Mouse (Mus musculus) right cerebral cortex, postnatal 25 days (tissue): Measurements from ENCODE around the gene Frmd8.
"Not testable (repeated sequence)": the region's sequence is repeated elsewhere in the genome, so short reads cannot be mapped to it uniquely, and the experiment has no call there.

Experiments
- DNase-seq: peaks from one replicate; pipeline ENCODE4 v3.0.0; 2022

Frmd8 gene

DNA sequence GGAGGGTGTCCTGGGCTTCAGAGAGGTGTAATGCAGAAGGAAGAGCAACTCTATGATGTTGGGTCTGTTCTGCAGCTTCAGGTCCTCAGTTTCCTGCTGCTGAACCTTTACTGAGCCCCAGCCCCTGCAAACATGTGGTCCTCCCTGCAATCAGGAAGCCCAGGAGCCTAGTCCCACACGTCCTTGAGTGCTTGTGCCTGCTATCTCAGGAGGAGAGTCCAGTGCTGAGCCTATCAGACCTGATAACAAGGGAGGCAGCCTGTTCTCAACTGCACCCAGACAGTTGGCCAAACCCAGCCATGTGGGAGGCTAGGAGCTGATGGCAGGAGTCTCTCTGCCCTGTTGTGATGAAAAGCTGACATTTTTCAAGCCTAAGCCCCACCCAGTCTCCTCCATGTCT lies 8.9 kb upstream of the Frmd8 start:
- DNase-seq, result no peak

DNA sequence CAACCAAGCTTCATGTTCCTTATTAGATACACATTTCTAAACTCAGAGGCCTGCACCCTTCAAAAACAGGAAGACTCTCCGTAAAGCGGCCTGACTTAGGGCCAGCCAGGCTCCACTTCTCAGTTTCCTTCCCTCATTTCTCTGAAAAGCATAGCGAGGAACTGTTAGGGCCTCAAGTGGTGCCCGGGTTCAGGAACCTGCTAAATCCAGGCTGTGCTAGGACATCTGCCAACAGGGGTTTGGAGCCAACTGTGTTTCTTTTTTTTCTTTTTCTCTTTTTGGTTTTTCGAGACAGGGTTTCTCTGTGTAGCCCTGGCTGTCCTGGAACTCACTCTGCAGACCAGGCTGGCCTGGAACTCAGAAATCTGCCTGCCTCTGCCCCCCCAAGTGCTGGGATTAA lies 7.0 kb upstream of the Frmd8 start:
- not testable (repeated sequence) for DNase-seq

DNA sequence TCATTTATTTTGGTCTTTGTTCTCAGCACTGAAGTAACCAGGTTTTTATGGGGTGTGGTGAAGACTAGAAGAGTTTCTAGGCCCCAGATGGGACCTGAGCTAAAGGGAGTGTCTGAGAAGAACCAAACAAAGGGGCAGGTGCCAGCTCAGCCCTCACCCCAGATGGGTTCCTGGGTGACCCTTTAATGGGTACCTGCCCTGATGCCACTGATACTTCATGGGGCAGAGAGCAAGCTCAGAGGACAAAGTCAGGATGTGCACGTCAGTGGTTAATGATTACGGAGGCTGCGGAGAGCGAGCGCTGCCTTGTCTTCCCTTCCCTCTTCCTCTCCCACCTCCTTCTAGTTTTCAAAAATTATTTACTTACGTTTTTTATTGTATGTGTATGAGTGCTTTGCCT lies 6.1 kb upstream of the Frmd8 start:
- no peak for DNase-seq

DNA sequence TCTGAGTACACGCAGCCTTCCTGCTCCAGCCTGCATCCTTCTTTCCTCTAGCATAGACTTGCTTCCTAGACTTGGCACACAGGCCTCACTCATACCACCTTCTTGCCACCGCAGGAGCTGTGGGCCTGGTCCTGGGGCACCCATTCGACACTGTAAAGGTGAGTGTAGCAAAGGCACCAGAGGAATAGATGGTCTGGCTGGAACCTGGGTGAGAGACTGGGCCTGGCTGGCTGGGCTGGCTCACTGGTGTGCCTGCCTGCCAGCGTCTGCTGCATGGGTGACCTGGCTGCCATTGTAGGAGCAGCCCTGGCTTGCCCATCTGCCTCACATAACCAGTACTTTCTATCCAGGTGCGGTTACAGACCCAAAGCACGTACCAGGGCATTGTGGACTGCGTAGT lies 4.7 kb upstream of the Frmd8 start:
- no peak for DNase-seq

DNA sequence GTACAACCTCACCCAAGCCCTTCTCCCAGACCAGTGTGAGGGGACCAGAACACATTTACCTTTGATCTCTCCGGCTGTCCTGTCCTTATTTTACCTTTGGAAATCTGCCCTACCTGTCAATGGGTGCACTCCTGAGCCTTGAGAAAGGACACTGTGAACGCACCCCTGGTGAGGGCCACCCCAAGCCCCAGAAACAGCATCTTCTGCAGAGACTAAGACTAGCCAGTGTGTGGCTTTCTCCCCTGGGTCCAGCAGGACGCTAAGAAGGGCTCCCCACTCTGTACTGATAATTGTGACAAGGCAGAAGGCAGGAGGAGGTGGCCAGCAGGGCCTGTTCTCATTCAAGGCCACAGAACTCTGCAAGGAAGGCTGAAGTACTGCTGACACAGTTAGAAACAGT lies 3.8 kb upstream of the Frmd8 start:
- no peak for DNase-seq

DNA sequence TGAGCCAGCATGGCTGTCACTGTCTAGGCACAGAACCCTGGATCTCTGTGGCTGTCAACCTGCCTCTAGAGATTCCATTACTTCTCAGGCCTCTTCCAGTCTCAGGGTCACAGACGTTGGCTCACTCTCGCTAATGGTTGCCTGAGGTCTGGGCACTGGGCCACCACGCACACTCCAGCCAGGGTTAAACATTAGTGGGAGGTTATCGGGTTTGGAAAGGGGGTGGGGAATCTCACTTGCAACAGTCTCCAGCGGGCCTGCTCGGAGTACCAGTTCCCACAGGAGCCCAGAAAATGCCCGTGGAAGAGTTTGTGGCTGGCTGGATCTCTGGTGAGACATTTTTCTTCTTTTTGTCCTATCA lies 3.3 kb upstream of the Frmd8 start:
- no peak for DNase-seq

DNA sequence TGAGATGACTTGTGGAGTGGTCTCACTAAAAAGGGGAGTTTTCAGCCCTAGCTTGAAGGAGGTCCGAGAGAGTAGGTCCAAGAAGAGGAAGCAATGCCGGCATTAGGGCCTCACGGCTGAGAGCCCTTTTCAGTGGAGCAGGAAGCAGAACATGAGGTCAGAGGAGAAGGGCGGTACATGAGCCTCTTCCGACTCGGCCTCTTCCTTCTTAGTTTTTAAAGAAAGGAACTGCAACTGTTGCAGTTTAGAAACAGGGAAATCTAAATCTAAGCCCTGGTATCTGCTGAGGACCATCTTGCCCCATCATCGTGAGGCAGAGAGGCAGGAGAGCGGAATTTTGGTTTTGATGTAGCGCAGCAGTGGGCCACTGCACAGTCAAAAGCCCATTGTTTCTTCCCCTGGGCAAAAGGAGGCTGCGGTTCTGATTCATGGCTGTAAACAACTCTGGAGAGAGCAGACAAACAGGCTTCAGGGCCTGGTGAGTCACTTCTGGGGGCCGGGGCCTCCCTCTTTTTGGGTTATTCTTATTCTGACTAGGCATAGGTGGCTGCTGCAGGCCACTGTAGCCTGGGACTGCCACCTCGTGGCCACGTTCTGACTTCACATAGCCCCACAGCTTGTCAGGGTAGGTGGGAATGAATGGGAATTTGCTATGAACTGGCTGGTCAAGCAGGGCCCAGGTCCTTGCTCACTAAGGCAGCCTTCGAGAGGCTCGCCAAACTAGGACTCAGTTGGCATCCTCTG lies 2.7 kb upstream of the Frmd8 start, which contains the start of gene Slc25a45:
Slc25a45 (plus strand) TSS at position 191 of the 744 bp plus-strand sequence.
- DNase-seq, result peak; percentile 71

DNA sequence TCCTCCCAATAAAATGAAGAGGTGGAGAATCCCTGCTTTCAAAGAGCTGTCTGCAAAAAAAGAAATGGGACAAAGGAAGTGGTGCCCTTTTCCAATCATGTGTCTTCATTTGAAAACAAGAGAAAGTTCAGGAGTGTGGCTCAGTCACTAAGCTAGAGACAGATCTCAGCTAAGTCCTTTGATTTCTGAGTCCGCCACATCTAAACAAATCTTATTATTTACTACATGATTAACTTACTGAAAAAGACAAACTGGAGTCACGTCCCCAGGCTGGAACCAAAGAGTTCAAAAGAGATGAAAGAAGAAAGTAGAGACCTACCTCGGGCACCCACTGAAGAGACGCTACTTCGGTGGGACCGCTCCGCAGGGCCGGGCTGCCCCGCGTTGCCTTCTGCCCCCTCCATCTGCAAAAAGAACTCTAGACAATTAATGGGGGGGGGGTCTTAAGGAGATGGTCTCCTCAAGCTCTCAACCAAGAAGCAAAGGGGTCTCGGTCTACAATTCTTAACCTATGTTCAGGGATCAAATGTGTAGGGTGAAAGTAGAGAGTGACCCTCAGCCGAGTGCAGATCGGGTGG lies 594 bp downstream of the Frmd8 start:
- DNase-seq, result no peak

DNA sequence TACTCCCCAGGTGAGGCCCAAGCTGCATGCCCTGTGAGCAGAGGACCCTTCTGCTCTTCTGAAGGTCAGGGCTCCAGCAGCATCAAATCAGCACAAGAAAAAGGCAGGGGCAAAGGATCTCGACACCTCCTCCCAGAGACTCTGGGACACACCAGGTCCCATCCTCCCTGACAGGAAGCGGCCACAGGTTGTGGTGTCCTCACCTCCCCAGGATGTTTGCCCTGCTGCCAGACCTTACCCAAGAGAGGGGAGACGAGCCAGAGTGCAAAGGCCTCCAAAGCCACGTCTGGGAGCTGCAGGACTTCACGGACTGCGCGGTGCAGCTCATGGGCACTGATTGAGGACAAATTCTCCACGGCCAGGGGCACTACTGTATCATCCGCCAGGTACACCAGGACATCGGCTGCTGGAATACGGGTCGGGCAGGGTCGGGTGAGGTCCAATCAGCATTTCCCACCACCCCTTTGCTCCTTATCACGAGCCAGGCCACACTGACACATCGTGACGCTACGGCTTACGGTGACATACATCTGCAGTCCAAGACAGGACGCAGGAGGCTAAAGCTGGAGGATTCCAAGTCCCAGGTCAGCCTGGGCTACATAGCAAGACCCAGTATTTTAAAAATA lies 2.0 kb downstream of the Frmd8 start:
- no peak for DNase-seq

DNA sequence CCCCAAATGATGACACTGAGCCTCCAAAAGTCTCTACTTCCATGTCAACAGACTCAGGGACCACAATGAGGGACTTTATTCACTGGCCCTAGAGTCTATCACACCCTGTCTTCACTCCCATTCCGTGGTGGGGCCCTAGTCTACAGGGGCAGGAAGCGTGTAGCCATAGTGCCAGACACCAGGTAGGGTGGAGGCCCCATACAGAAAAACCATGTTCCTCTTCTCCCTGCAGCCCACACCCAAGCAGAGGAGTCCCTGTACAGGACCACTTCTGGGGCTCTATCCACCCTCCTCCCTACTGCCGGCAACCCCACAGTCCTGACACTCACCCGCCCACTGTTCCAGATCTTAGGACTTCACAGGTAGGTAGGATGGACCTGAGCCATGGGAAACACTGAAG lies 2.5 kb downstream of the Frmd8 start:
- no peak for DNase-seq

DNA sequence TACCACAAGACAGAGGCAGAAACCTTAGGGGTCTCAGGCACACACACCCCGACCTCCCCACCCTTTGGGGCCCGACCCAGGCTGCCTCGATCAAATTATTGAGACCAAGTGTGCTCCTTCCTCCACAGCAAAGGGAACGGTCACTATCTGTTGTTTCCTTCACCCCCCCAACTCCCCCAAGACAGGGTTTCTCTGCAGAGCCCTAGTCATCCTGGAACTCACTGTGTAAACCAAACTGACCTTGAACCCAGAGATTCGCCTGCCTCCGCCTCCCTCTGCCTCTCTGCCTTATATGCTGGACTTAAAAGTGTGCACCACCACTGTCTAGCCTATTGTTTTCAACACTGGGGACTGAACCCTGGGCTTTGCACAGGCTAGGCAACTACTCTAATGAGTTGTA lies 3.4 kb downstream of the Frmd8 start:
- DNase-seq, result no peak

DNA sequence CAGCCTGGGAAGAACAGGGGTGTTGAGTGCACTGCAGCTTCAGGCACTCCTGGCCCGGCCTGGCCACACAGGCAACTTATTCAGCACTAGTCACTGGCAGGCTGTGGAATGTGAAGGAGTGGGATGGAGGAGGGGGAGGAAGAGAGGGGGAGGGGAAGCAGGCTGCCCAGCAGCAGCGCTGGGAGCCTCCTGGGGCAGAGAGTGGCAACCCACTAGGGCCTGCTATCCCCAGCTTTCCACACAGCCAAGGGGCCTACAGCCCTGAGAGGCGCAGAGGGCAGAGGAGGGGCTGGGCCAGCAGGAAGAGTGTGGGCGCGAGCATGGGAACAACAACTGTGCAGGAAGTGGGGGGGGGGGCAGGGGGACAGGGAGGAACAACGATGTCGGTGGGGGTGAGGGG lies 3.8 kb downstream of the Frmd8 start:
- DNase-seq, result no peak

DNA sequence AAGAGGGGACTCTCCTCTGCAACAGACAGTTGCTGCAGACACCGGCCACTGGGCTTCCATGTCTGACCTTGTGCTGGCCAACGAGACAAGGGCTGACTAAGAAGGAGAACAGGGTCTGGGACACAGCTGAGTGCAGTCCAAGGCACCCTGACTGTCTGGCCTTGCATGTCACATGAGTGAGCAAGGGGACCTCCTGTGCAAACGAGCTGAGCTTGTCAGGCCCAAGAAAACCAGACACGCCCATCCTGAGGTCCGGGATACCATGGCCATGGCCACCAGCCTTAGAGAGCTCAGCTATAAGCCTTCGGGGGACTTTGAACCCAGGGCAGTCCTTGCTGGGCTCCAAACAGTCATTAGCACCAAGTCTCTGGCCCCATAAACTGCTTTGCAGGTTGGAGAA lies 7.0 kb downstream of the Frmd8 start:
- DNase-seq, result no peak

DNA sequence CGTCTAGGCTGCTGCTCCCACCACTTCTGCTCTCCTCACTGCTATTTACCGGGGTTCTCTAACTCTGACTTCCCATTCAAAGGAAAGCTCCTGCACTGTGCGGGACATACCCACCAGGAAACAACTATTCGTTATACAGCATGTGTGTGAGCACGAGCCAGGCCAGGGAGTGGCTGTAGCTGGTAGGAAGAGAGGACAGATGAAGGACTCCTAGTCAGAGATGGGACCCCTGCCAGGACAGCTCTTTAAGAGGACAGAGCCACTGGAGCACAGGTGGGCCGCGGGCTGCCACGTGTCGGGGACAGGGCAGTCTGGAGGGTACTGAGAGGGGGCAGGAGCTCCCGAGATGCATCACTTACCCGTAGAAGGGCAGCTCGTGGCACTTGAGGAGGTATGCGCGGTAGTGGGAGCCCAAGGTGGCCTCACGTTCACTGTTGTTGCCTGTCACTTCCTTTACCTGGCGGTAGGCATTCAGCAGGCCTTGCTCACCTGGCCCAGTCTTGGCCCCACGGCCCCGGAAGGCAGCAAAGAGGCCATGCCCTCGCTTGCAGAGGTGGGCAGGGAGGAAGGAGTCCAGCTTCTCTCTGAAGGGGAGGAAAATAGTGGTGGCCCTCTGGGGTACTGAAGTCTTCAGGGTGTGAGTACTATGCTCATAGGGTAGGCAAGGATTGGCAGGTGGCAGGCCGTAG lies 10.2 kb downstream of the Frmd8 start:
- no peak for DNase-seq

DNA sequence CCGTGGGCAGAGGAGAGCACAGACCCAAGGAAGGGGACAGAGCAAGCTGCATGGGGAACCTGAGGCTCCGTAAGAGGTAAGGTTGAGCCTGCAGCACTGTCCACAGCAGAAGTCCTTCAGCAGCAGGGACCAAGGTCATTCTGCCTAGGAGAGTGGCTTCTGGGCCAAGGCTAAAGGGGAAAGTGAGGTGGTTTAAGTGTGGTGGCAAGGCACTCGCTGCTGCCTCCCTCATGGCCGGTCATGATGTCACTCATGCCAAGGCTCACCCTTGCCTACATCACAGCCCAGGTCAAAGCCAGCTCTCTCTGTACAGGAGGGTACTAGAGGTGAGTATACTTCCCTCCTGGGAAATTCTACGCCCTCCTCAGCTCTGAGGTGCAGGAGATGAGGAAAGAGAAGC lies 11.3 kb downstream of the Frmd8 start:
- no peak for DNase-seq

DNA sequence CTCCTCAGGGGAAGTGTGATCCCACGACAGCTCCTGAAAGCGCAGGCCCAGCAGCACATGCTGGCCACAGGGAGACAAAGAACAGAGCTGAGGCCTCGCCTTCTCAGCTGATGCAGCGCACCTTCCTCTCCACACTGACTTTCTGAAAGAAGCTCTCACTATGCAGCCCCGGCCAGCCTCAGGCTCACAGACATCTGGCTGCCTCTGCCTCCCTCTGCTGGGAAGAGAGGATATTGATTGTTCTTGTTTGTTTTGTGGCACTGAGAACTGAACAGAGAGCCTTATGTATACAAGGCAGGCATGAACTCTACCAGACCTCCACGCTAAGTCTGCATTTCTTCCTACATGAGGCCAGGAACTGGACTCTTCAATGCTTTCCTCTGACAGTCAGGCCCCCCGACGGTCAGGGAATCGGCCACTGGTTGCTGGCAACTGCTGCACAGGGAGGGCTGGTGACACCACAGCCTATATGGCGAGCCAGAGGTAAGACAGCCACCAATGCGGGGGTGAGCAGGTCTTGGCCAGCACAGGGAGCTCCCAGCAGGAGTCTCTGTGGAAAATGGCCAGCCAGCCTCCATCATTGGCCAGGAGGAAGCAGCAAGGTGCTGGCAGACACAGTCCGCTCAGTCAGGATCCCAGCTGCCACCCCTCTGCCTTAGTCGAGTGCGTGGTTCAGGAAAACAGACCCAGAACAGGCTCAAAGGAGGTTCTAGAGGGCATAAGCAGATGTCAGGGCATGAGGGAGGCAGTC lies 12.6 kb downstream of the Frmd8 start:
- DNase-seq, result no peak

DNA sequence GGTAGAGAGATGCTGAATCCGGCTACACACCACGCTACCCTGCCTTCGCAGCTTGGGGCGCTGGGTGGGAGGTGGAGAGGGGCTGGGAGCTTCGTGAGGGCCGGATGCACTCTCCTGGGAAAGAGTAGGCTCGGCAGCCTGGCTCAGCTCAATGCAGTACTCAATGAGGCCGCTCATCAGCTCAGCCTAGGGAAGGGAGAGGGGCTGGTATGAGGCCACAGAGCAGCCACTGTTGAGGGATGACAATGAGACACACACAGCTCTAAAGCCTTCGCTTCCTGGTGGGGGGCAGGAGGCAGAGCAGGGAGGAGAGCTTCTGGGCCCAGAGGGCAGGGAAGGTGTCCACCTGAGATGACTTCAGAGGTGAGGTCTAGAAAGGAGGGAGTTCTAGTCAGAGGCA lies 18.5 kb downstream of the Frmd8 start:
- no peak for DNase-seq

DNA sequence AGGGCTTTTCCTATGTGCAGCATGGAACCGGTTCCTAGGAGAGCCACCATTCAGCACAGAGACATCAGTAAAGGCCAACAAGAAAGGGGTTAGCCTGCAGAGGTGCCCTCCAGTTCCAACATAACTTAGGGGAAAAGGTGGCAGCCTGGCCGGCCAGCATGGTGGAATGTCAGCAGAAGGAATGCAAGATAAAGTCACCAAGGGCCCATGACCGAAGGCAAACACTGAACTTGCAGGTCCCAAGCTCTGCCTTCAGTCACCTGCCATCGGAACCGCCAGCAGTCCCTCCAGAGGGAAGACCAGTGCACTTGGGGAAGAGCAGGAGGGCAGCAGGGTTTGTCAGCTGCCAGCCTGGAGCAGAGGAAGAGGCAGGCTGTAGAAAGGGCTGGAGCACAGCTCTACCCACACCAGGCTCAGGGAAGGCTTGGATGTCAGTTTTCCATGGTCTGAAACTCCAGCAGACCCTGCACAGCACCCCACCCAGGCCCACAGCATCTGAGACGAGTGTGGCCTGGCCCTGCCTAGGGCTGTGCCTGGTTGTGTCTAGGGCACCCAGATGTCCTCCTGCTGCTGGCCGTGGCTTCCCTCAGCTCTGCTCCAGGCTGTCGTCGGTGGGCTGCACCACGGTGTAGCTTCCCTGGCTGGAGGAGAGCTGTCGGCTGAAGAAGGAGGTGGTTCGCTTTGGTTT lies 22.9 kb downstream of the Frmd8 start:
- DNase-seq, result no peak

DNA sequence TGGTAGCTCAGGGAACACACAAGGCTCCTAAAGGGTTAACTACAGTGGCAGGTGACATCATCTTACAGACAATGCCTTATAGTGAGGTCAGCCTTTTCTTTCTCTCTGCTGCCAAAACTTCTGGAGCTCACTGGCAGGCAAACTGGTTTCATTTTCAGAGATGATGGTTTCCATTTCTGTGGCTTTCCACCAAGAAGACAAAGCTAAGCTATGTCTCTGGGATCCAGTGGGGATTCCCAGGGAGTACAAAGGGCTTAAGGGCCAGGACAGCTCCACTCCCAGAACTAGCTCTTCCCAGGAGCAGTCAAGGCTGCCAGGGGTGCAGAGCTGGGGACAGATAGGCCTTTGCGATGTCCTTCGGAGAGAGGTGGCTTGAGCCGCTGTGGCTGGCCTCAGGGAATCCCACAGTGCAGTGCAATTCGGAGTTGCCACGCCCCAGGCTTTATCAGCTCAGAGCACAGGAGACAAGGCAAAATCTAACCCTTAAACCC lies 23.5 kb downstream of the Frmd8 start:
- no peak for DNase-seq

DNA sequence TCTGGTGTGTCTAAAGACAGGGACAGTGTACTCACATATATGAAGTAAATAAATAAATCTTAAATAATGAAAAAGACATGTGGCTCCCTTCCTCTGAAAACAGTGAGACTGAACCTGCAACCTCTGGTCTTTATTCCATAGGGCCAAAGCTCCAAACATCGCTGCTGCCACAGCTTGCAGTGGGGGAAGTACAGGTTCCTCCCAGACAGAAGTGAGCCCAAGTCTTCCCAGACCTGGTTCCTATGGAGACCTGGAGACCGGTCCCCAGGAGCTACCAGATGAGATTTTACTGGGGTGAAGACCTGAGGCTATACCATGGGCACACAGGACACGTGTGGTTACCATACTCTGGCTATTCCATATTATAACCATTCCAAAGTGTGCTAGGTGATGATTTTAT lies 24.2 kb downstream of the Frmd8 start:
- DNase-seq, result no peak

DNA sequence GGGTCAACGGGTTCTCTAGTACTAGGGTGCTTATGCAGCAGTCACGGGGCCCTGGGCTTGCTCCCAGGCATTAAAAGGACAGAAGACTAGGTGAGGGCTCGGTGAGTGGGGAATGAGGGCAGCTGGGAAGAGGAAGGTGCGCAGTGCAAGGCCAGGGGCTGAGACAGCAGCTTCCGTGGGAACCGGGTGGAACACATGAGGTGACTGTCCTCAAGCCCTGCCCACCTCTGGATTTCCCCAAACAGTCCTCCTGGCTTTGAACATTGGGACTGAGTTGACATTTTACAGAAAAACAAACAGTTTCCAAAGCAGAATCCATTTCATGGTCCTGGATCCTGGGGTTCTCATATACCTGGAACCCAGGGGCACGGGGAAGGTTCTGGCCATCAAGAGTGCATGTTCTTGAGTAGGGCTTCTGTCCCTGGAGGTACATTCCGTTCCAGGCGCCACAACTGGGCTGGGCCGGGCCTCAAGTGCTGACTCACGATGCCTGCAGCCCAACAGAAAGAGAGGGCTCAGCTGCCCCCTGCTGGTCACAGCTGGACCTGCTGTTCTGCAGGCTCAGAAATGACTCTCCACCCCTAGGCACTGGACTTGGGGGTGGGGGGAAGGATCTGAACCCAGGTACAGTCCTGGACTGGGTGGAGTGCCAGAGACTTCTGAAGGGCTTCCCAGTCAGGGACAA lies 25.1 kb downstream of the Frmd8 start:
- DNase-seq, result peak; percentile 90
